Mouse (Mus musculus) spleen, adult 2 months (tissue): ENCODE measurements around the gene Nelfe.

Source experiments
- CTCF ChIP-seq: fragments of 200-500 bp; IDR thresholded peaks from 2 replicates; pipeline ENCODE4 v1.5.1; 2011; ENCODE audit warnings: mild to moderate bottlenecking, inconsistent platforms; ENCODE audit not compliant: insufficient read depth, insufficient read length, insufficient replicate concordance; ENCODE audit errors: extremely low read depth
- POLR2A ChIP-seq: fragments of 200-500 bp; IDR thresholded peaks from 2 replicates; pipeline ENCODE4 v1.6.1; 2011; ENCODE audit warnings: low read depth, low read length, inconsistent platforms

GRCm38 (mm10) chr17:34844884-34845283 lies 5.3 kb upstream of the Nelfe start:
- TF ChIP-seq CTCF (no peak), POLR2A (no peak)
